Mouse (Mus musculus): ENCODE results near the gene Olfr190.
"Not testable (repeated sequence)": the region's sequence is repeated elsewhere in the genome, so short reads cannot be mapped to it uniquely, and the experiment has no call there.

Gene Olfr190

GRCm38 (mm10) chr16:59077905-59078304, at the start of gene Olfr190:
Olfr190 (minus strand) TSS chr16:59078005.
- no peak for DNase-seq (ENCODE audit: low spot score)

- DNase-seq (ENCODE audit: low spot score): no peak
Measured at GRCm38 (mm10) chr16:59120969-59121368, 43.2 kb upstream of the Olfr190 start, which contains the start of gene Olfr194. Olfr194 (minus strand) TSS chr16:59121069.

GRCm38 (mm10) chr16:59111781-59112180, 34.0 kb upstream of the Olfr190 start, which contains the start of gene Olfr193:
Olfr193 (minus strand) TSS chr16:59111881.
- DNase-seq (ENCODE audit: low spot score): no peak

- not testable (repeated sequence) for DNase-seq (ENCODE audit: low spot score)
Measured at GRCm38 (mm10) chr16:59108522-59108921, 30.7 kb upstream of the Olfr190 start.

- DNase-seq (ENCODE audit: low spot score): no peak
Measured at GRCm38 (mm10) chr16:59105312-59105711, 27.5 kb upstream of the Olfr190 start.

GRCm38 (mm10) chr16:59089722-59090121, 11.9 kb upstream of the Olfr190 start, which contains the start of gene Olfr191:
Olfr191 (minus strand) TSS chr16:59089822.
- DNase-seq (ENCODE audit: low spot score): not testable (repeated sequence)

- DNase-seq (ENCODE audit: low spot score): not testable (repeated sequence)
Measured at GRCm38 (mm10) chr16:59081113-59081512, 3.3 kb upstream of the Olfr190 start.

- DNase-seq (ENCODE audit: low spot score): no peak
Measured at GRCm38 (mm10) chr16:59073520-59073919, 4.3 kb downstream of the Olfr190 start.

- no peak for DNase-seq (ENCODE audit: low spot score)
Measured at GRCm38 (mm10) chr16:59071755-59072154, 6.0 kb downstream of the Olfr190 start.

- not testable (repeated sequence) for DNase-seq (ENCODE audit: low spot score)
Measured at GRCm38 (mm10) chr16:59062411-59062810, 15.4 kb downstream of the Olfr190 start.

GRCm38 (mm10) chr16:59049286-59049685, 28.5 kb downstream of the Olfr190 start:
- DNase-seq (ENCODE audit: low spot score): not testable (repeated sequence)

- DNase-seq (ENCODE audit: low spot score): no peak
Measured at GRCm38 (mm10) chr16:59048860-59049259, 28.9 kb downstream of the Olfr190 start.

GRCm38 (mm10) chr16:59047579-59047978, 30.2 kb downstream of the Olfr190 start:
- no peak for DNase-seq (ENCODE audit: low spot score)

GRCm38 (mm10) chr16:59045835-59046234, 32.0 kb downstream of the Olfr190 start:
- no peak for DNase-seq (ENCODE audit: low spot score)

GRCm38 (mm10) chr16:59039710-59040109, 38.1 kb downstream of the Olfr190 start, which contains the start of gene Olfr187:
Olfr187 (minus strand) TSS chr16:59039767.
- DNase-seq (ENCODE audit: low spot score): no peak

- no peak for DNase-seq (ENCODE audit: low spot score)
Measured at GRCm38 (mm10) chr16:59030191-59030590, 47.6 kb downstream of the Olfr190 start, which contains the start of gene Olfr186. Olfr186 (minus strand) TSS chr16:59030291.
